Mouse (Mus musculus) thymus, adult 2 months (tissue): ENCODE measurements around the gene Abca1. TPM values are rescaled to one million over a fixed set of nuclear protein-coding genes. Genes with fewer than 3 reads are reported as not detected.

Experiments
- DNase-seq: peaks from one replicate; pipeline ENCODE4 v3.0.0; 2021
- H3K27ac ChIP-seq: fragments of 200-500 bp; 2 replicates; pipeline ENCODE4 v1.5.1; 2012; ENCODE audit warnings: low read length, control low read depth; ENCODE audit not compliant: control insufficient read depth, insufficient read depth
- H3K27me3 ChIP-seq: fragments of 200-500 bp; 2 replicates; pipeline ENCODE4 v1.6.1; 2012; ENCODE audit warnings: mild to moderate bottlenecking, low read length, moderate library complexity, mixed read lengths; ENCODE audit not compliant: control insufficient read depth, insufficient read depth
- H3K36me3 ChIP-seq: fragments of 200-500 bp; 2 replicates; pipeline ENCODE4 v1.6.1; 2012; ENCODE audit warnings: mild to moderate bottlenecking, low read length, moderate library complexity; ENCODE audit not compliant: control insufficient read depth, insufficient read depth
- H3K4me1 ChIP-seq: fragments of 200-500 bp; replicated peaks from 2 replicates; pipeline ENCODE4 v1.6.1; 2012; ENCODE audit warnings: low read length; ENCODE audit not compliant: control insufficient read depth, insufficient read depth
- H3K4me3 ChIP-seq: fragments of 200-500 bp; 2 replicates; pipeline ENCODE4 v1.5.1; 2012; ENCODE audit warnings: mild to moderate bottlenecking, low read length, control low read depth, moderate library complexity; ENCODE audit not compliant: control insufficient read depth, insufficient read depth
- CTCF ChIP-seq: fragments of 200-500 bp; IDR thresholded peaks from 2 replicates; pipeline ENCODE4 v1.5.1; 2012; ENCODE audit warnings: mild to moderate bottlenecking, control low read depth, low read length, moderate library complexity, borderline replicate concordance; ENCODE audit not compliant: control insufficient read depth, poor library complexity, insufficient read depth; ENCODE audit errors: extremely low read depth
- POLR2A ChIP-seq: fragments of 200-500 bp; IDR thresholded peaks from 2 replicates; pipeline ENCODE4 v1.6.1; 2012; ENCODE audit warnings: mild to moderate bottlenecking, low read length, control low read depth, moderate library complexity; ENCODE audit not compliant: control insufficient read depth, poor library complexity, insufficient read depth; ENCODE audit errors: extremely low read depth
- WGBS: fragments of 180-500 bp; shearing (Covaris S2); methylation state at CpG from one replicate; pipeline ENCODE4 v1.1.7; 2018; 5-methylcytosine and 5-hydroxymethylcytosine counted together
- polyA plus RNA-seq: library from polyadenylated mRNA; depleted of rRNA; stranded (reverse); fragments of >200 nt; gene quantifications from 2 replicates; pipeline ENCODE4 v1.2.3, GENCODE M21; 2012

Gene Abca1
- polyA plus RNA-seq, 1 experiment: 15.4 TPM

DNA sequence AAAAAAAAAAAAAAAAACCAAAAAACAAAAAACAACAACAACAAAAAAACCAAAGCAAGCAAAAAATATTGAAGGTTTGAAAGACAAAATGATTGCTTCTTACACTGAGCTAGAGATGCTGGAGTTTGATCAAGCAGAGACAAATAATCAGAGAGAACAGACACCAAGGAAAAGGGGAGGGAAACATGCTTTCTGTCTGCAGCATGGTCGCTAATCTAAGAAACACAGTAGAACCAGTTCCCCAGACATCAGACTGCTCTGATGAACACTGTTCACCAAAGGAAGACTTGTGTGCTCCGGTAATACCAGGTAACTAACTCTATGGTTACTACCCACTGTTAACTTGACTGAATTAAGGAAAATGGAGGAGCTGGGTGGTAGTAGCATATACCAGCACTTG lies 22.6 kb downstream of the Abca1 start:
- TF ChIP-seq POLR2A (no peak), CTCF (no peak)
- DNase-seq: no peak
- Histone ChIP-seq H3K27me3 (no peaks in the 10 kb centered on the region), H3K36me3 (0 out of 2 replicates have a peak, but pooled peaks cover 3% of the 10 kb centered on the region), H3K4me3 (no peak overlapping the region), H3K4me1 (no peaks in the 10 kb centered on the region), H3K27ac (no peak overlapping the region)
- 95% methylated on average over 2 of the region's 2 CpGs for whole genome bisulfite sequencing

GRCm38 (mm10) chr4:53134816-53135215 lies 24.9 kb downstream of the Abca1 start:
- no peak for TF ChIP-seq CTCF
- TF ChIP-seq POLR2A: no peak
- WGBS: 96% methylated on average over 7 of the region's 7 CpGs
- H3K36me3 ChIP-seq: 0 out of 2 replicates have a peak, but pooled peaks cover 4% of the 10 kb centered on the region
- no peak for DNase-seq
- H3K4me3 ChIP-seq: no peak overlapping the region
- H3K4me1 ChIP-seq: no peaks in the 10 kb centered on the region
- H3K27ac ChIP-seq: no peak overlapping the region
- H3K27me3 ChIP-seq: no peaks in the 10 kb centered on the region

GRCm38 (mm10) chr4:53133995-53134394 lies 25.7 kb downstream of the Abca1 start:
- no peak overlapping the region for H3K27ac ChIP-seq
- H3K4me3 ChIP-seq: no peak overlapping the region
- H3K27me3 ChIP-seq: no peaks in the 10 kb centered on the region
- 0 out of 2 replicates have a peak, but pooled peaks cover 4% of the 10 kb centered on the region for H3K36me3 ChIP-seq
- WGBS: 94% methylated on average over 4 of the region's 4 CpGs
- no peak for DNase-seq
- no peak for TF ChIP-seq CTCF
- no peak for TF ChIP-seq POLR2A
- no peaks in the 10 kb centered on the region for H3K4me1 ChIP-seq

DNA sequence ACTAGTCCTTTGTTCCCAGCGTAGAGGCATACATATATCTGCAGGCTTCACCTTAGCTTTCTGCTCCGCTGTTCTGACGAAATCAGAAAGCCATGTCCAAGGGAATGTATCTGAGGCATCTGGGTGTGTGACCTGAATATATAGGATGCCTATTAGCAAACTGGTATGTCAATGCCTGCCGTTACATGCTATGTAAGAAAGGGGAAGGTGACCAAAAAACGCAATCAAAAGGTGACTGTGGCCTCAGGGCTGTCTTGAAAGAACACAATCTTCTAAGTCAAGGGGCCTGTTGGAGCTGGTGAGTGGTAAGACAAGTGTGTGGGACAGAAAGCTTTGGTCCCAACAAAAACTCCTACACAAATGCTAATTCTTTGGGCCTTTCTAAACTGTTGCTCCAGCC lies 28.2 kb downstream of the Abca1 start:
- TF ChIP-seq CTCF (no peak), POLR2A (no peak)
- no peak for DNase-seq
- WGBS: 98% methylated on average over 5 of the region's 5 CpGs
- Histone ChIP-seq H3K4me1 (no peaks in the 10 kb centered on the region), H3K36me3 (peaks cover 15% of the 10 kb centered on the region), H3K27ac (no peak overlapping the region), H3K4me3 (no peak overlapping the region), H3K27me3 (no peaks in the 10 kb centered on the region)

DNA sequence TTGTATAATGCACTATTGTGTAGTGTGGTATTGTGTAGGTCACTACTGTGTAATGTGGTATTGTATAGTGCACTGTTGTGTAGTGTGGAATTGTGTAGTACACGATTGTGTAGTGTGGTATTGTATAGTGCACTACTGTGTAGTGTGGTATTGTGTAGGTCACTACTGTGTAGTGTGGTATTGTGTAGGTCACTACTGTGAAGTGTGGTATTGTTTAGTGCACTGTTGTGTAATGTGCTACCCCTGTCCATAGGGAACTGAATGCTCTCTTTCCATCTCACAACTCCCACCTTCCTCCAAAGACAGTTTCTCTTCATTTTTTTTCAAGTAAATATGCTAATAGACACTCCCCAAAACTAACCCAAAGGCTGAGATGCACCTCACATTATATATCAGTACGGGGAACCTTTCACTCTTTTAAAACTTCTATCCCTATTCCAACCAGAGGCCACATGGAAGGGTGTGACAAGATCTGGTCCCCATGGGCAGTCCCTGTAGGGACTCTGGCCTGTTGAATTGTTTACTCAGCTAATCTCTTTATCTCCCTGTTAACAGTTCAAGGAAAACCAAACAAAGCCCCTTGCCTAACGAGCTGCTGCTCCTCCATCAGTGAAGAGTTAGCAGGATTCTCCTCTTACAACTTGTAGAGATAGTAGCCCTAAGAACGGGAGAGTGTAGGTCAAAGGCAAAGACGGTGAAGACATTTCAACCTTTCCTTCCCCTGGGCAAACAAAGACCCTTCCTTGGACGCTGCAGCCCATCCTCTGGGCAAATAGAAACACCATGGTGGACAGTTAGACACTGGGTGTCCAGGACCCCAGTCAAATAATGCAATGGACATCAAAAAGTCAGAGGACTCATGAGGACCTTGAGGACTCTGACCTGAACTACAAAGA lies 28.8 kb downstream of the Abca1 start:
- peaks cover 16% of the 10 kb centered on the region for H3K36me3 ChIP-seq
- WGBS: 94% methylated on average over 6 of the region's 6 CpGs
- no peaks in the 10 kb centered on the region for H3K27me3 ChIP-seq
- H3K27ac ChIP-seq: no peak overlapping the region
- H3K4me1 ChIP-seq: no peaks in the 10 kb centered on the region
- H3K4me3 ChIP-seq: no peak overlapping the region
- no peak for DNase-seq
- TF ChIP-seq POLR2A (no peak), CTCF (no peak)

GRCm38 (mm10) chr4:53129716-53130301 lies 29.9 kb downstream of the Abca1 start:
- Histone ChIP-seq H3K36me3 (peaks cover 16% of the 10 kb centered on the region), H3K4me1 (no peaks in the 10 kb centered on the region), H3K27ac (no peak overlapping the region), H3K4me3 (no peak overlapping the region), H3K27me3 (no peaks in the 10 kb centered on the region)
- no peak for DNase-seq
- 95% methylated on average over 11 of the region's 11 CpGs for WGBS
- TF ChIP-seq CTCF (no peak), POLR2A (no peak)

GRCm38 (mm10) chr4:53127266-53127665 lies 32.4 kb downstream of the Abca1 start:
- no peak for DNase-seq
- Histone ChIP-seq H3K4me1 (peaks cover 3% of the 10 kb centered on the region), H3K27me3 (no peaks in the 10 kb centered on the region), H3K27ac (no peak overlapping the region), H3K4me3 (no peak overlapping the region), H3K36me3 (peaks cover 16% of the 10 kb centered on the region)
- no peak for TF ChIP-seq POLR2A
- no peak for TF ChIP-seq CTCF
- WGBS: 99% methylated on average over 5 of the region's 5 CpGs
